Mouse (Mus musculus) forebrain, embryonic 10.5 days (tissue): Measurements from ENCODE around the gene Cdh16. TPM values are rescaled to one million over a fixed set of nuclear protein-coding genes. Genes with fewer than 3 reads are reported as not detected.

Experiments used
- DNase-seq: peaks from one replicate; pipeline ENCODE4 v3.0.0-alpha.2; 2017; ENCODE audit warnings: low spot score; ENCODE audit errors: extremely low spot score
- H3K27ac ChIP-seq: fragments of 300-500 bp; sonication (generic); 2 replicates; pipeline ENCODE4 v1.5.1; 2016; ENCODE audit warnings: mild to moderate bottlenecking
- H3K27me3 ChIP-seq: fragments of 300-500 bp; sonication (generic); 2 replicates; pipeline ENCODE4 v1.6.1; 2016; ENCODE audit warnings: mild to moderate bottlenecking; ENCODE audit not compliant: poor library complexity, severe bottlenecking
- H3K36me3 ChIP-seq: fragments of 300-500 bp; sonication (generic); replicated peaks from 2 replicates; pipeline ENCODE4 v1.6.1; 2016; ENCODE audit warnings: mild to moderate bottlenecking, moderate library complexity
- H3K4me1 ChIP-seq: fragments of 300-500 bp; sonication (generic); 2 replicates; pipeline ENCODE4 v1.6.1; 2016
- H3K4me3 ChIP-seq: fragments of 300-500 bp; sonication (generic); 2 replicates; pipeline ENCODE4 v1.5.1; 2016; ENCODE audit warnings: mild to moderate bottlenecking, moderate library complexity
- H3K9me3 ChIP-seq: fragments of 300-500 bp; sonication (generic); 2 replicates; pipeline ENCODE4 v1.6.1; 2016; ENCODE audit warnings: mild to moderate bottlenecking, moderate library complexity
- WGBS: fragments of 180-500 bp; shearing (Covaris S2); methylation state at CpG from one replicate; pipeline ENCODE4 v1.1.7; 2016; 5-methylcytosine and 5-hydroxymethylcytosine counted together
- polyA plus RNA-seq: library from polyadenylated mRNA; unstranded; fragments of >200 nt; fragmentation: Nextera tagmentation; extraction: Ambion mirVana; gene quantifications from 2 replicates; pipeline ENCODE4 v1.2.1, GENCODE M21; 2016

The Cdh16 gene
- polyA plus RNA-seq, 1 experiment from 2014 or later = not detected

- H3K36me3 ChIP-seq = no peaks in the 10 kb centered on the region
- WGBS = 88% methylated on average over 4 of the region's 4 CpGs
- 0 out of 2 replicates have a peak, but pooled peaks cover 9% of the 10 kb centered on the region for H3K27me3 ChIP-seq
- no peak overlapping the region for H3K27ac ChIP-seq
- H3K9me3 ChIP-seq = no peaks in the 10 kb centered on the region
- DNase-seq = no peak
- peaks cover 9% of the 10 kb centered on the region; the same call in 1 of the 2 replicates for H3K4me1 ChIP-seq
- H3K4me3 ChIP-seq = no peak overlapping the region
Observed at GRCm38 (mm10) chr8:104555191-104555590, 69.0 kb downstream of the Cdh16 start.

Other genes with a start within 250 kb of the Cdh16 start
- gene Cmtm4, start 228.6 kb downstream of the Cdh16 start, polyA plus RNA-seq = 2.2 and 2.5 TPM in 2 replicates
- gene Dync1li2, start 181.3 kb downstream of the Cdh16 start, polyA plus RNA-seq = 81.5 and 81.9 TPM in 2 replicates
- gene Terb1, start 114.5 kb downstream of the Cdh16 start, polyA plus RNA-seq = 0.10 TPM in 2 replicates
- 133 and 146 TPM in 2 replicates for gene Nae1, start 89.8 kb downstream of the Cdh16 start, polyA plus RNA-seq
- 1.1 and 1.3 TPM in 2 replicates for gene Car7, start 89.7 kb downstream of the Cdh16 start, polyA plus RNA-seq
- 14.2 and 14.6 TPM in 2 replicates for gene Pdp2, start 32.9 kb downstream of the Cdh16 start, polyA plus RNA-seq
- 1.1 and 1.5 TPM in 2 replicates for gene Rrad, start 6.9 kb upstream of the Cdh16 start, polyA plus RNA-seq
- gene Ciao2b, start 17.6 kb upstream of the Cdh16 start, polyA plus RNA-seq = 97.5 and 102 TPM in 2 replicates
- not detected in 2 replicates for gene Ces2a, start 109.6 kb upstream of the Cdh16 start, polyA plus RNA-seq
- gene Ces2b, start 207.2 kb upstream of the Cdh16 start, polyA plus RNA-seq = 0.07 and 0.19 TPM in 2 replicates
- gene Ces2c, start 222.7 kb upstream of the Cdh16 start, polyA plus RNA-seq = not detected in 2 replicates